Mouse (Mus musculus) left cerebral cortex, postnatal 4 days (tissue): Measurements from ENCODE around the gene Efhd2. TPM values are rescaled to one million over a fixed set of nuclear protein-coding genes. Genes with fewer than 3 reads are reported as not detected.
A peak's percentile ranks its signal among the peaks of the same experiment; 100 is the strongest.

ENCODE experiments used
- DNase-seq: peaks from one replicate; pipeline ENCODE4 v3.0.0-alpha.2; 2022
- intact Hi-C: fragments of 180-260 bp; cut with DNase I; formaldehyde crosslinking; loops from one replicate; pipeline ENCODE4 v1.15.1; 2025
- total RNA-seq, 2 experiments: library from RNA; stranded (reverse); gene quantifications; 2 replicates each; pipeline ENCODE4 v1.2.3; 2021

Efhd2 gene
- 10 to 100 TPM; 29.5 to 31.8 TPM for total RNA-seq

DNA sequence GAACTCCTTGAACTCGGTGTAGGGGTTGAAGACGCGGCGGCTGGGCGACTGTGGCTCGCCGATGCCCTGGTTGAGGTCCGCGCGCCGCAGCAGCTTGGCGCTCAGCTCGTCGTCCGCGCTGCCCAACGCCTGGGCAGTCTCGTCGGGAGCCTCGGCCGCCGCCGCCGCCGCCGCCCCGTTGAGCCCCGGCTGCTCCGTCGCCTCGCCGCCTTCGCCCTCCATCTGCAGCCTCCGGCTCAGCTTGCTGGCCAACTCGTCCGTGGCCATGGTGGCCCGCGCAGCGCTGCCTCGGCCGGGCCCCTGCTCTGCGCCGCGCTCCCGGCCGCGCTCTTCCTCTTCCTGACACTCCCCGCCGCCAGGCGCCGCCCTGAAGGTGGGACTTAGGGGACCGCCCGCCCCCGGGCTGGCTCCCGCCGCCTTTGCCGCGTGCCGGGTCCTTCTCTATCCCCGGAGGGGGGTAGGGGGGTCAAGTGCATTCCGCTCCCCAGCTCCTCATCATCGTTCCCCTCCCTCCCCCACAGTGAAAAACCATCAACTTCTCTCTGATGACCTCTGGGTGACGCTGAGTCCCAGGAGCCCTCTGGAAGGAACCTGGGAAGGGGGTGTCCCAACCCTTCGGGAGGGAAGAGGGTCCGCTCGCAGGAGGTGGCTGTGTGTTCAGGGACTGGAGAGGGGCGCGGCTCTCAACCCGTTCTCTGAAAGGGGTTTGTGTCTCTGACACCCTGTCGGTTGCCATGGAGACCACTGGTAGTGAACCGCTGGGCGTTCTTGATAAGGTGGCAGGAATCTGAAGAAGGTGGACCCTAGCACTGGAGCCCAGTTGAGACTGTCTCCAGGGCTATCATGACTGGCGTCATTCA is at the start of gene Efhd2:
Gene Efhd2 (minus strand): TSS at position 320 of the 860 bp plus-strand sequence.
- intact Hi-C loops, result loop anchor here (5.0 kb wide), 1 partner anchor 77 kb away; no protein-coding TSS in a partner anchor
- DNase-seq, result peak; percentile 79

DNA sequence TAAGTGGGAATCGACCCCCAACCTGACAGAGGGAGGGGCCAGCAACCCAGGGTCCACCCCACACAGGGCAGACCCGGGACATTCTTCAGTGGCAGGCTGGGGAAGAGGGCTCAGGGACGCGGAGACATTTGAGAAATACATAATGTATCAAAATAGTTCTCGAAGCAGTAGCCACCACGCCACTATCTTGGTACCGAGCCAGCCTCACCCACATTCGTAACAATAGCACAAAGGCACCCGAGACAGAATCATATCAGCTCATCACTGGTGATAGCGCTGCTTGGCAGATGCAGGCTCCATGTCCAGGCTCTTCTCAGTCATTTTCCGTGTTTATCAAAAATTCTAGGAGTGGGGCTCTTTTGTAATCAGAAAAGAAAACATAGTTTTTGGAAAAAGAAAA is 49.2 kb upstream of the Efhd2 start:
- intact Hi-C loops, result no loop called here
- no peak for DNase-seq

DNA sequence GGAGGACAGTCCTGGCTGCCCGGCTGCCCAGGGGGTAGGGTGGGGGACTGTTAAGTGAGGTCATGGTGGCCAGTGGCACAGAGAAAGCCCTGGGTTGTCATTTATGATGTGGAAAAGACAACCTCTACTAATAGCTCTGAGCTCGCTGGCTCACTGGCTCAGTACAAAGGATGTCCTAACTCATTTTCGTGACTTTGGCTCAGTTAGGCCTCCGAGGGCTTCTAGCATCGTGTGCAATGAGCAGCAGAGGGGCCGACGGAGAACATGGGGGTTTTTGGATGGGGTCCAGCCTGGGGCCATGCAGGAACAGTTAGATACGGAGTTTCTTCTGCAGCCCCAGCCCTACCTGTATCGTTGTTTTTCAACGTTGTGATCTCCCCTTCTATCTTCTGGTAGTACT is 45.7 kb upstream of the Efhd2 start:
- intact Hi-C loops, result no loop called here
- DNase-seq, result no peak

DNA sequence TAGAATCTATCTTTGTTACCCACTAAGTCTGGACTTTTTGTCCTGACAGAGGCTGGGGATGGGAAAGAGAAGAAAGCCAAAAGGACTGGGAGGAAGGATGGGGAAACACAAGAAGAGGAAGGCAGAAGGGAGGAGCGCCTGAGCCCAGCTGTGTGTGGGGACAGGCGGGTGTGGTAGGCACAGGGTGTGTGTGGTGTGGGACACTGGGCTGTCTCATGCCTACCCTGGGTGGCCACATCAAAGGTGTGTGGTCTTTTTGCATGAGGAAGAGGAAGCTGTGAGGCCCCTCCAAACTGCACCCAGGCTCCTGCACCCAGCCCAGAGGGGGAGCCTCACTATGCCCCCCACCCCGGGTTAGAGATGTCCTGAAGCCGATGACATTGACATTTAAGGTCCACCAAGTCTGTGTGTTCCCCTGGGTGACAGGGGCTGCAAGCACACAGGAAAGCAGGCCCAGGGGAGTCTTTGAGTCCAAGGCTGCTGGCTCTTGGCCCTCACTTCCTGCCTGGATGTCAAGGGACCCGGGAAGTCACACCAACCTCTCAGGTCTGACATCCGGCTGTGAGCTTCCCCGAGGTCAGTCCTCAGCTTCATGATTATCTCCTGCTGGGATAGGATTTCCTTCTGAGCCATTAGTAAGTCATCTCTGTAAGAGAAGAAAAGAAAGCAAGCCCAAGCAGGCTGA is 43.2 kb upstream of the Efhd2 start:
- DNase-seq, result no peak
- intact Hi-C loops, result no loop called here

DNA sequence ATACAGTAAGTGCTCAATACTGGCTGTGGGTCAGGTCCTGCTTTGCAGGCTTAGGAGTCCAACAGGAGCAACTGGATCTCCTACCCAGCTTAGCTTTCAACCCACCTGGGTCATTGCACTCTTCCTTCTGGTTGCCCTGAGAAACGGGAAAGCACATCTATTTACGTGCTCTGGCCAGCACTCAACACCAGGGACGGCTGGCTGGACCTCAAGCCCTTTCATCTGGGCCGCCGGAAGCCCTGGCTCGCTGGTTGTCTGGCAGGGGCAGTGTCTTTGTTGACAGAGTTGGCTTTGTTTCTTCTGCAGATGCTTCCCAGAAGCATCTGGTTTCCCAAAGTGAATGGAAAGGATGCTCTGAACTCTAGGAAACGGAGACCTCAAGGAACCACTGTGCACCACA is 39.3 kb upstream of the Efhd2 start:
- intact Hi-C loops, result no loop called here
- peak; percentile 50 for DNase-seq

DNA sequence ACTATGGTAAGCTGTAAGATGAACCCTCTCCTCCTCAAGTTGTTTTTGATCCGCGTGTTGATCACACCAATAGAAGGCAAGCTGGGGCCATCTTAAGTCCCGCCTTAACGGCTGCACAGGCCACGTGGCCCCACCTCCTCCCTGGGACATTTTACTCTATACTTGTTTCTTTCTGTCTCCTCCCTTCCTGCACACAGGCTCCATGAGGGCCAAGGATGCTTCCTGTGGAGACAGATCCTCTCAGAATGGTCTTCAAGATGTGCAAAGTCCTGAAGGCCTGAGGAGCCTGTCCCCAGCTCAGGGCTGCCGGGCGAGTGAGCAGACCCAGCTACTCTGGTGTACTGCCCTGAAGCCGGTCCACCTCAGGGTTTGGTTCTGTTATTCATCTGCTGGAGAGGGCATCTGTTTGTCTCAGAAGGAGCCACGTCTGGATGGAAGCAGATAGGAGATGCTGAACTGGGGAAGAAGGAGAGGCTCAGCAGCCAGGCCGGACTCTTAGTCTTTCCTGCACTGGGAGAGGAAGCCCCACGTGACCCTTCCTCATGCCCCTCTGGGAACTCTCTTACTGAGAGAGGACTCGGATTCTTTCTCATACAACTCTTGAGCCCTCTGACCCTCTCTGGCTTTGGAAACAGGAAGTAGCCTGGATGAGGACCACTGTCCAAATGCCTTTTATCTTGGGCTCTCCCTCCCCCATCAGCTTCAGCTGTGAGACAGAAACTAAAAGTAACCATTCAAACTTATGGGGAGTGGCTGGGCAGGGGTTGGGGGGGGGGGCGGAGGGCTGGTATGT is 38.7 kb upstream of the Efhd2 start:
- intact Hi-C loops, result no loop called here
- DNase-seq, result no peak

DNA sequence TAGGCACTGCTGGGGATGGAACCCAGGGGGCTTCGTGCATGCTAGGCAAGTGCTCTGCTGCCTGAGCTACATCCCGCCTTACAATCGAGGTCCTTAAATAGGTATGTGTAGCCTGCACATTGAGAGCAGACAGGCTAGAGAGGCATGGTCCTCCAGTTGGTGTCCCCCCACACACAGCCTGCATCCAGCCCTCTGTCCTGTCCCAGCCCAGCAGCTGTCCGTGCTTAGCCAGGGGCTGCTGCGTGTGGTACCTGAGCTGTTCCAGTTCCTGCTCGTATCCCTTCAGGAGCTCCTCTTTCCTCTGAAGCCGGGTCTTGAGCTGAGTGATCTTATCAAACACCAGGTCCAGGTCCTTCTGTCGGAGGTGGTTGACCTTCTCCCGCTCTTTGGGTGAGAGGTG is 30.0 kb upstream of the Efhd2 start:
- intact Hi-C loops, result no loop called here

DNA sequence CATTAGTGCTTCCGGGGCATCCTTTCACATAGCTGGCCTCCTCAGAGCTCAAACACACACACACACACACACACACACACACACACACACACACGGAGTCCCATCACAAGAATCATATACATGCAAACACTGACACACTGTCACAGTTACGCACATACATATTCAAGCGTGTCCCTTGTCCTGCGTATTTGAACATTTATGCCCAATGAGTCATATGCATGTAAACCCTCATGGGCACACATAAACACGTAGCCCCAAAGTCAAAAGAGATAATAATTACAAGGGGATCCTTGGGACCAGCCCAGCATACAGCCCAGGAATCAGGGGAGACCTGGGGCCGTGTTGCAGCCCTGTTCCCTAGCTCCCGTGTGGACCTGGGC is 27.7 kb upstream of the Efhd2 start:
- intact Hi-C loops, result no loop called here
- no peak for DNase-seq

More for the DNA sequence above, 30.0 kb upstream of the Efhd2 start:
- no peak for DNase-seq

DNA sequence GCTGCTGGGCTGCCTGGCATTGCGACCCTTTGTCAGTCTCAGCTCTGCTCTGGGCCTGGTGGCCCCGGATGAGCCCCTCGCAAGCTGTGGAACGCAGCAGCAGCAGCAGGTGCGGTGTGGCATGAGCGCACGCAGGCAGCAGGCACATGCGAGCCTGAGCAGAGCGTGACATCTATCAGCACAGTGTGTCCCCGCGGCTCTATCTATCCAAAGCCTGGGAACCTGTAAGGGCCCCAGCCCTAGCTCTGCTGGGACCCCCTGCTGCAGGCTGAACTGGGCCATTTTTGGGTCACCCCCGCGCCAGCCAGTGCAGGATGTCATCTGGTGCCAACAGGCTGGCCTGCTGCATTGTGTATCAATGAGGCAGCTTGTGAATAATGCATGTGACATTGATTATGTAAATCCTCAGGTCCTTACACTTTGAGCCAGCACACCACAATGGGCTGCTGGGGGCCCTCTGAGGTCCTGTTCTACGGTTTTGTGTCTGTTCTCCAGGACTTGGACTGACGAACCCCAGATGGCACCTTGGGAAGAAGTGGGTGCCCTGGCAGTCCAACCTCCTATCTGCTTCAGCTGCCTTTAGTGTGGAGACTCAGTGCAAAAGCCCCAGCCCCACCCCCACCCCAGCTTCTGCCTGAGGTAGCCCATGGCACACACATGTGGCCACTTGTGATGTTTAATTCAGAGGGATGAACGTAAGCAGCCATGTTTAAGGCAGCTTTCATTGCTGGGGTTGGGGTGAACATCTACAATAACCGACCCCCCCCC is 27.2 kb upstream of the Efhd2 start:
- intact Hi-C loops, result no loop called here
- peak; percentile 26 for DNase-seq

DNA sequence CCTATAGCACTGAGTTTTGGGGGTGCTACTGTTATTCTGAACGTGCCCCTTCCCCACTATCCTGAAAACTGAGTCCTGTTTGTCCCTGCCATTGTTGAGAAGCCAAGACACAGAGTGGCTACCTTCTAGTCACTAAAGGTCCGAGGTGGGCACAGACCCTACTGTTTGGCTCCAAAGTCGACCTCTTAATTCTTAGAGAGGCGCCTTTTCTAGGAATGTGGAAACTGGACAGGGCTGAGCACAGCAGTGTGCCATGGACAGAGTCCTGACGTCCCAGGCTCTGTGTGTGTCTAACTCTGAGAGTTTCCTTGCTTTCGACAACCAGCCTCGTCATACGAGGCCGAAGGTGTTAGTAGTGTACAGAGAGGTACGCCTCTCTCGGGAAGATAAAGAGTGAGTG is 25.7 kb upstream of the Efhd2 start:
- no peak for DNase-seq
- intact Hi-C loops, result no loop called here

DNA sequence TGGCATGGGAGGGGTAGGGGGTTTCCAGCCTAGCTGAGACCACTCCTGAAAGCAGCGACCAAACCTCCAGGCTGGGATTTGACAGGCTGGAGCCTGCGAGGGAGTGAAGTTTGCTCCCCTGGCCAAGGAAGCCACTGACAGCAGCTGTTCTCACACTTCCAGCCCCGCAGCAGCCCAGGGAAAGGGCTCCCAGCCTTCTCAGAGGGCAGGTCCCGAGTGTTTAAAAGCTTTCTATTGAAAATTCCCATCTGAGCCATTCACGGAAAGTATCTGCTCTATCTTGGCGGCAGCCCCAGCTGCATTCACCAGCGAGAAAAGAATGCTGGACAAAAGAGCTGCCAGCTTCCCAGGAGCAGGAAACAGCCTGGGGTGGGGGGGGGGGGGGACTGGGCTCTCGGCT is 25.2 kb upstream of the Efhd2 start:
- DNase-seq, result peak; percentile 53

DNA sequence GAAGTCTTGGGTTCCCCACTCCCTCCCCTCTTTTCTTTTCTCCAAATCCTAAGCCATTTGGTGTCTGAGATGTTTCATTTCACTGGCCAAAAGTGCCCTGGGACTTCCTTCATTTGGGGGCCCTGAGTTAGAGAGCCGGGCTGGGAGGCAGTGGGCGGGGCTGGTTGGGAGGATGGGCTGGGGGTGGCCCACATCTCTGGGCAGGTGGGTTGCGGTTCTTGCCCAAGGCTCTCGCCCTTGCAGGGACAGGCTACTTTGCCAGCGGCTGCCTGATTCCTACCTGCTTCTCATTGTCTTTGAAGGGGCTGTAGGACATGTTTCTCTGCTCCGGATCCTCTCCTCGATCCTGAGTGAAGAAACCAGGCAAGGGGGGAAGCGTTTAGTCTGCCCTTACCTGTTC is 24.2 kb upstream of the Efhd2 start:
- no peak for DNase-seq
- intact Hi-C loops, result no loop called here

More for the DNA sequence above, 25.2 kb upstream of the Efhd2 start:
- intact Hi-C loops, result no loop called here

DNA sequence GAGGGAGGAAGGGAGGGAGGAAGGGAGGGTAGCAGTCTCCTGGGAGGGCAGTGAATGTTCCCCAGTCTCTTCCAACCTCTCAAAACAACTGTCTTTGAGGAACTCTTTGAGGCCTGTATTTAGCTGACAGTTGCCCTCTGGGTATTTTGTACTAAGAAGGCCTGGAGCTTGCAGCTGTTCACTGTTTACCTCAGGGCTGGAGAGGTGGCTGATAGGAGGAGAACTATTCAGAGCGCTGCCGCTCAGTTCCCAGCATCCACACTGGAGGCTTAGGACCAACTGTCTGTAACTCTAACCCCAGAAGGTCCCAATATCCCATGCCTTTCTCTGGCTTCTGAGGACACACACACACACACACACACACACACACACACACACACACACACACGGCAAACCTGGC is 23.1 kb upstream of the Efhd2 start:
- intact Hi-C loops, result no loop called here

DNA sequence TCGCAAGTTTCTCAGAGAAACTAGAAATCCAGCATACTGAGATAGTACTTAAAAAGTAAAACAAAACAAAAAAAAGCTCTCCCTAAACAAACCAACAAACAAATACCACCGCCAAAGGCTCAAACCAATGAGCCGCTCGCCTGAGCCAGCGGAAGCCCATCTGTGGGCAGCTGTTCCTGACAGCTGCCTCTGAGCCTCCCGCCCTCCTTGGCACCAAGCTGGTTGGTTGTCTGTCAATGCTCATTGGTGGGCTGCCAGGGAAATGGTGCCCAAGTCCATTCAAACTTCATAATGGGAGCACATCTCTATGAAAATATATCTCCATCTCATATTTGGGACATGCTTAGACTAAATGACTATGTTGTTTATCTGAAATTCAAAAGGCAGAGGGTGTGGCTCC is 22.5 kb upstream of the Efhd2 start:
- peak; percentile 85 for DNase-seq
- intact Hi-C loops, result no loop called here

More for the DNA sequence above, 23.1 kb upstream of the Efhd2 start:
- no peak for DNase-seq

DNA sequence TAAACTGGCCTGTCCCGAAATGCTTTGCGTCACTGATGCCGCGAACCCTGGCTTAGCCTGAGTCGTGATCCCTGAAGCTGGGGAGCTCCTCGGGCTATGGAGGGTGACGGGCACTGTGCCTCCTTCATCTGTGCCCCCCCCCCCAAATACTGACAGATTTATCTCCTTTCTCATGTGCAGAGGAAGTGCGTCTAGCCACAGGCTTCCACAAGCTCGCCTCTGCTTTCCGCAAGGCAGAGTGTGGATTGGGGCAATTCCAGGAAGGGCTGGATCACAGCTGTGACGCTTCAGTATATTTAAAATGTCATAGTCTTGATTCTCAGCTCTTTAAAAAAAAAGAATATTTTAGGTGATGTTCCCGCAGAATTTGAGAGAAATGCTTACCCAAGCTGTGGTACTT is 21.1 kb upstream of the Efhd2 start:
- intact Hi-C loops, result no loop called here

DNA sequence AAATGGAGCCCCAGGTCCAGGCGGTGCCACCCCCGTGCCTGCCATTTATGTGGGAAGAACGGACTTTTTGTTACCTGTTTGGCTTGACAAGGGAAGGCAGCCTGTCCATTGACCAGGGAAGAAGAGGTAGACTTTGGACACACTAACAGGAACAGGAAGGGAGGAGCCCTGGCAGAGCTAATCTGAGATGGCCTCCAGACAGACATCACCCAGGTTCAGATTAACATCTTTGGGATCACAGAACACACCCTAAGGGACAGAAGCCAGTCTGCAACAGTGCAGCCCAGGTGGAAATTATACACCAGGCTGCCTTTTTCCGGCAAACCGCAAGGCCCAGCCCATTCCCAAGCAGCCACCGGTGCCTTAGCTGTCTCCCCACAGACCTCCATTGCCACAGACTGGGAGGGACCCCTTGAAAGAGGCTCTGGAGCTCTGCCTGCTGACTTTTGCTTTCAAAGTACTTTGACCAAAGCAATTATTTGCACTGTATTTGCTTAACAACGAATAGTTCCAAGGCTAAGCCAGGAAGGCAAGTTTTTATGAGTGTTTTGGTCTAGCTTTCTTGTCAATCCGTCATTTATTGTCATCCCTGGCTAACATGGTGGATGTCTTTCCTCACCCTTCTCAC is 18.6 kb upstream of the Efhd2 start:
- no peak for DNase-seq
- intact Hi-C loops, result no loop called here

More for the DNA sequence above, 21.1 kb upstream of the Efhd2 start:
- no peak for DNase-seq

DNA sequence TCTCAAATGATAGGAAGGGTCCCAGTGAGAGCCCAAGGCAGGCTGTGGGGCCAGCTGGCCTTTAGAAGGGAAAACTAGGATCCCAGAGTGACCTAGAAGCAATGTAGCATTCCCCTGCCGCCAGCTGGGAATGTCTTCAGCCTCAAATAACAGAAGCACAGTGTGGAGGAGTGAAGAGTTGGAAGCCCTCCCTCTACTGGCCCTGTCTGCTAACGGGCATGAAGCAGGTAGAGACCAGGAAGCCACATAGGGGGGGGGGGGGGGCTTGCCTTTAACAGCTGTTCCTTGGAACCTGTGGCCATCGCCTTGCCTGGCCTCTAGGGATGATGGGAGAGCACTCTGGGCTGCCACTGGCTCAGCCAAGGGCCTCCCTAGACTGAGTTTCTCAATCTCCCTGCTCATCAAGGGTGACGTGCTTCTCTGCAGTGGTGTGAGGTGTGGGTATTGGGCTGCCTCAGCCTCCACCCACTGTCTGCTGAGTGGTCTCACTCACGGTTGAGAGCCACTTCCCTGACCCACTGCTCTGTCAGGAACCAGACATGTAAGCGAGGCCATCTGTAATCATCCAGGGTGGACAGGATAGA is 11.8 kb upstream of the Efhd2 start:
- intact Hi-C loops, result no loop called here
- no peak for DNase-seq

DNA sequence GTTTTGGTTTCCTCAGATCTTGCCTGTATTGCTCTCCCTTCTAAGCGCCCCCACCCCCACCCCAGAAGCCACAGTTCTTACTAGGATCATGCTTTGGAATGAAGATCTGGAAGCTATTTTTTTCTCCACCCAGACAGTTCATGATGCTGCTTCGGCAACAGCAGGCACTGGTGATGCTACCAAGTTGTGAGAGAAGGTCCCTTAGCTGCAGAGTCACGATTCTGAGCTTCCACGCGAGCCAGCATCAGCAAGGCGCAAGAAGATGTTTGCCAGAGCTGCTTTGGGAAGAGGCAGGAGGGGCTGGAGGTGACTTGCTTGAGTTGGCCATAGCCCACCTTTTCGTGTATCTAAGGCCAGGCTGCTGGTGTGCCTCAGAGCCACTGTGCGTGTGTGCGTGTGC is 10.7 kb upstream of the Efhd2 start:
- intact Hi-C loops, result no loop called here
- no peak for DNase-seq

DNA sequence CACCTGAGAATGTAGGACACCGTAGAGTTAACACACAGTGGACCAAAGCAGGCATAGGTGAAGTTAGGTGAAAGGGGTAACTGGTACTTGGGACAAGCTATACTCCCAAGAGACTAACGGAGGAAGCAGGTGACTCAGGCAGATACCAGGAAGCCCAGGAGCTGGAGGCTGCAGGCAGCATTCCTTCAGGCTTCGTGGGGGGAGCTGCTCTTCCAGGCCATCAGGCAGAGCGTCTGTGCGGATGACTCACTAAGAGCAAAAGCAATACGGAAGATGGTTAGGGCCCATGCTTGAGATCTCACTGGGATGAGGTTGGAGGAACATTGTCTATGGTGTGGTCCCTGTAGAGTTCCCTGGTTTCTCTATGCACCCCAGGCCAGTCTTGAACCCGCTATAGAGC is 8.1 kb upstream of the Efhd2 start:
- no peak for DNase-seq
- intact Hi-C loops, result no loop called here

DNA sequence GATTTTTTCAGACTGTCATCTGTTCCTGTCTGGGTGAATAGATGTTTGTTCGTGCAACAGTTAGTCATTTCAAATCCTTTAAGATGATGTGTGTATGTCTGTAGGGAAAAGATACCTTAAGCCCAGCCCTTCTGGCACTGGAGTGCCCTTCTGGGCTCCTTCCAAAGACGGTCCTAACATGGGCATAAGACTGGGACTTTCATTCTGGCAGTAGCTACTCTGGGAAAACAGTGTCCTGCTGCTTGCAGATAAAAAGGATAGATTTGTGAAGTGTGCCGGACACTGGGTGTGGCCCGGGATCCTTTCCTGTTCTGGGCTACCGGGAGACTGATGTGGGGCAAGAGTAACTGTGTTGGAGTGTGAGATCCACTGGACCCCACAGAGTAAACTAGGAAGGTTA is 7.2 kb upstream of the Efhd2 start:
- intact Hi-C loops, result no loop called here
- no peak for DNase-seq
